Mouse (Mus musculus): ENCODE data around the gene Chmp2a.

The Chmp2a gene

GRCm38 (mm10) chr7:12998053-12998452 lies 36.6 kb downstream of the Chmp2a start, which contains the start of gene Slc27a5:
Gene Slc27a5, minus strand, starts transcription at chr7:12998192.
- DNase-seq = no peak

GRCm38 (mm10) chr7:12997230-12997629 lies 37.4 kb downstream of the Chmp2a start:
- DNase-seq = no peak

- no peak for DNase-seq
These were observed 38.7 kb downstream of the Chmp2a start for GRCm38 (mm10) chr7:12995862-12996261.

- no peak for DNase-seq
These were observed 41.5 kb downstream of the Chmp2a start for GRCm38 (mm10) chr7:12993148-12993547.

DNA sequence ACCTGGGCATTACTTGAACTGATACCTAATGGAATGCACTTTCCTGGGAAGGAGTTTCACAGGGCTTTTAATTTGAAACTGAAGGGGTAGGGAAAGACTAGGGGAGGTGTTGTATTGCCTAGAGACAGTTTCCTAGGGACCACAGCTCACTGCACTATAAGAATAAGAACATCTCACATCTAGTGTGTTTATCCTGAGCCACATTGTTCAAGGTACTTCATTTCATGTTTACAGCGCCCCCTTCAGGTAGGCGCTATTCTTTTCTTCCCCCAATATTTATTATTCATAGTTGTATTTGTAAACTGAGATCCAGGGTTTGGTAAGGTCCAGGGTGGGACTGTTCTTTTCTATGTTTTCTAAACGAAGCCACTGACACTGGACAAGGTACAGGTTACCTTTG lies 42.4 kb downstream of the Chmp2a start:
- no peak for DNase-seq

- no peak for DNase-seq
These were observed 47.0 kb downstream of the Chmp2a start for GRCm38 (mm10) chr7:12987409-12988189.

DNA sequence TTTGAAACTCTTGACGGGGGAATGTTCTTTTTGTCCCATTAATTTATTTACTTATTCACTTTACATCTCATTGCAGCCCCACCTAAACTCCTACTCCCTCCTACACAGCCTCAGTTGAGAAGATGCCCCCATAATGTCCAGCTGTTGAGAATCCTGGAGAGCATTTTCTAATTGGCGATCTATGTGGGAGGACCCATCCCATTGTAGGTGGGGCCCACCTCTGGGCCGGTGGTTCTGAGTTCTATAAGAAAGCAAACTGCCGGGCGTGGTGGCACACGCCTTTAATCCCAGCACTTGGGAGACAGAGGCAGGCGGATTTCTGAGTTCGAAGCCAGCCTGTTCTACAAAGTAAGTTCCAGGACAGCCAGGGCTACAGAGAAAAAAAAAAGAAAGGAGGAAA lies 47.7 kb downstream of the Chmp2a start:
- no peak for DNase-seq

DNA sequence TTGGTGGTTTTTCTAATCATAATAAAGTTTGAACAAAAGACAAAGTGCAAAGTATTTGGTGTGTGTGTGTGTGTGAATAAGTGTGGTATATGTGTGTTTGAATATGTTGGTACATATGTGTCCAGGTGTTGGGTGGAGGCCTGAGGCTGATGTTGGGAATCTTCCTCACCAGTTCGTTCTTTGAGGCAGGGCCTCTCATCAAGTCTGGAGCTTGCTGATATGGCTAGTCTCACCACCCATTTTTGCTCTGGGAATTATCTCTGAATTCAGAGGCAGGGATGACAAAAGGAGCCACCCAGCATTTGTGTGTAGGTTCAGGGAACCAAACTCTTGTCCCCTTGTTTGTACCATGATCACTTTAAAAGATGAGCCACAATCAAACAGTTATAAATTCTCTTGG lies 48.9 kb downstream of the Chmp2a start:
- DNase-seq = no peak

Data from right cerebral cortex, postnatal 25 days (tissue).